Mouse (Mus musculus) MEL (cell line): ENCODE results near the gene Dcun1d4. TPM values are rescaled to one million over a fixed set of nuclear protein-coding genes. Genes with fewer than 3 reads are reported as not detected.
"Not testable (repeated sequence)": the region's sequence is repeated elsewhere in the genome, so short reads cannot be mapped to it uniquely, and the experiment has no call there.

Experiments used
- DNase-seq: peaks from one replicate; pipeline ENCODE4 v3.0.0; 2011; ENCODE audit warnings: low read depth, low spot score
- H3K27ac ChIP-seq: 2 replicates; pipeline ENCODE4 v1.5.1; 2012; ENCODE audit warnings: low read depth, mild to moderate bottlenecking, control low read depth, low read length, moderate library complexity; ENCODE audit not compliant: control insufficient read depth
- H3K27me3 ChIP-seq, 2 experiments: fragments of 150-350 bp in 1 of 2; sonication (generic) in 1 of 2; 2 replicates each; pipeline ENCODE4 v1.6.1; 2012; ENCODE audit warnings: low read length in 2 of 2, mild to moderate bottlenecking in 2 of 2, improper control_type of control experiment in 1 of 2, moderate library complexity in 1 of 2; ENCODE audit not compliant: insufficient read depth in 2 of 2, control insufficient read depth in 1 of 2
- H3K36me3 ChIP-seq, 2 experiments: 2 replicates each; pipeline ENCODE4 v1.6.1; 2012 to 2014; ENCODE audit warnings: low read length in 2 of 2, improper control_type of control experiment in 1 of 2, inconsistent platforms in 1 of 2, mild to moderate bottlenecking in 1 of 2; ENCODE audit not compliant: insufficient read depth in 2 of 2, control insufficient read depth in 1 of 2
- H3K4me1 ChIP-seq, 2 experiments: fragments of 150-350 bp in 1 of 2; sonication (generic) in 1 of 2; 2 replicates each; pipeline ENCODE4 v1.6.1; 2012; ENCODE audit warnings: low read length in 2 of 2, improper control_type of control experiment in 1 of 2, mild to moderate bottlenecking in 1 of 2; ENCODE audit not compliant: insufficient read depth in 2 of 2, control insufficient read depth in 1 of 2
- H3K4me3 ChIP-seq, 2 experiments: fragments of 150-350 bp in 1 of 2; sonication (generic) in 1 of 2; 2 replicates each; pipeline ENCODE4 v1.5.1; 2012; ENCODE audit warnings: low read depth in 2 of 2, low read length in 2 of 2, mild to moderate bottlenecking in 2 of 2, moderate library complexity in 2 of 2, control low read depth in 1 of 2, improper control_type of control experiment in 1 of 2; ENCODE audit not compliant: control insufficient read depth in 1 of 2, insufficient read depth in 1 of 2
- H3K79me2 ChIP-seq: 2 replicates; pipeline ENCODE4 v1.6.1; 2012; ENCODE audit warnings: mild to moderate bottlenecking, low read length, moderate library complexity; ENCODE audit not compliant: control insufficient read depth, poor library complexity, insufficient read depth
- H3K9ac ChIP-seq: 2 replicates; pipeline ENCODE4 v1.6.1; 2012; ENCODE audit warnings: low read depth, mild to moderate bottlenecking, control low read depth, low read length, moderate library complexity; ENCODE audit not compliant: control insufficient read depth, poor library complexity, severe bottlenecking
- H3K9me3 ChIP-seq: fragments of 150-350 bp; sonication (generic); replicated peaks from 2 replicates; pipeline ENCODE4 v1.6.1; 2012; ENCODE audit warnings: mild to moderate bottlenecking, low read length, improper control_type of control experiment, moderate library complexity; ENCODE audit not compliant: insufficient read depth
- CHD1 ChIP-seq: IDR thresholded peaks from 2 replicates; pipeline ENCODE4 v1.6.1; 2012; ENCODE audit warnings: low read depth, mild to moderate bottlenecking, inconsistent platforms, low read length, improper control_type of control experiment
- CHD2 ChIP-seq: IDR thresholded peaks from 2 replicates; pipeline ENCODE4 v1.6.1; 2011; ENCODE audit warnings: low read length, improper control_type of control experiment
- CTCF ChIP-seq, 3 experiments: IDR thresholded peaks in 2 of 3; conservative IDR thresholded peaks in 1 of 3; 2 replicates each; pipeline ENCODE4 v1.5.1; 2011 to 2012; ENCODE audit warnings: low read length in 3 of 3, low read depth in 2 of 3, mild to moderate bottlenecking in 2 of 3, improper control_type of control experiment in 1 of 3, inconsistent platforms in 1 of 3, mixed read lengths in 1 of 3, moderate library complexity in 1 of 3; ENCODE audit not compliant: control insufficient read depth in 1 of 3, insufficient read depth in 1 of 3, poor library complexity in 1 of 3, severe bottlenecking in 1 of 3
- E2F4 ChIP-seq: IDR thresholded peaks from 2 replicates; pipeline ENCODE4 v1.6.1; 2011; ENCODE audit warnings: low read depth, low read length, improper control_type of control experiment, borderline replicate concordance
- ELF1 ChIP-seq: IDR thresholded peaks from 2 replicates; pipeline ENCODE4 v1.6.1; 2014; ENCODE audit warnings: low read depth, mild to moderate bottlenecking, inconsistent platforms, low read length, improper control_type of control experiment, moderate library complexity
- GATA1 ChIP-seq: IDR thresholded peaks from 2 replicates; pipeline ENCODE4 v1.6.1; 2011; ENCODE audit warnings: low read depth, low read length, improper control_type of control experiment
- KAT2A ChIP-seq: conservative IDR thresholded peaks from 2 replicates; pipeline ENCODE4 v1.6.1; 2012; ENCODE audit warnings: low read depth, low read length, improper control_type of control experiment, inconsistent platforms
- MAFK ChIP-seq: IDR thresholded peaks from 2 replicates; pipeline ENCODE4 v1.6.1; 2011; ENCODE audit warnings: low read depth, mild to moderate bottlenecking, low read length, improper control_type of control experiment, borderline replicate concordance
- MYB ChIP-seq: IDR thresholded peaks from 2 replicates; pipeline ENCODE4 v1.6.1; 2011; ENCODE audit warnings: mild to moderate bottlenecking, low read depth, low read length, improper control_type of control experiment
- NELFE ChIP-seq: IDR thresholded peaks from 2 replicates; pipeline ENCODE4 v1.6.1; 2011; ENCODE audit warnings: low read depth, low read length, improper control_type of control experiment
- NRF1 ChIP-seq: IDR thresholded peaks from 2 replicates; pipeline ENCODE4 v1.6.1; 2014; ENCODE audit warnings: low read depth, mild to moderate bottlenecking, inconsistent platforms, low read length, improper control_type of control experiment, moderate library complexity; ENCODE audit not compliant: poor library complexity, insufficient read depth, severe bottlenecking
- POLR2AphosphoS2 ChIP-seq: IDR thresholded peaks from 2 replicates; pipeline ENCODE4 v1.6.1; 2011; ENCODE audit warnings: low read length, improper control_type of control experiment
- RCOR1 ChIP-seq: IDR thresholded peaks from 2 replicates; pipeline ENCODE4 v1.6.1; 2012; ENCODE audit warnings: low read depth, mild to moderate bottlenecking, inconsistent platforms, low read length, improper control_type of control experiment
- SMC3 ChIP-seq: IDR thresholded peaks from 2 replicates; pipeline ENCODE4 v1.6.1; 2011; ENCODE audit warnings: low read depth, low read length, improper control_type of control experiment
- TBP ChIP-seq: IDR thresholded peaks from 2 replicates; pipeline ENCODE4 v1.8.0; 2011; ENCODE audit warnings: low read depth, low read length, improper control_type of control experiment
- UBTF ChIP-seq: IDR thresholded peaks from 2 replicates; pipeline ENCODE4 v1.6.1; 2012; ENCODE audit warnings: low read depth, mild to moderate bottlenecking, inconsistent platforms, low read length, improper control_type of control experiment, moderate library complexity, borderline replicate concordance; ENCODE audit not compliant: insufficient read depth
- USF2 ChIP-seq, 2 experiments: IDR thresholded peaks; 2 replicates each; pipeline ENCODE4 v1.6.1; 2011 to 2012; ENCODE audit warnings: improper control_type of control experiment in 2 of 2, low read length in 2 of 2, borderline replicate concordance in 1 of 2, inconsistent platforms in 1 of 2, low read depth in 1 of 2, mild to moderate bottlenecking in 1 of 2; ENCODE audit not compliant: insufficient read depth in 1 of 2
- ZMIZ1 ChIP-seq: IDR thresholded peaks from 2 replicates; pipeline ENCODE4 v1.6.1; 2012; ENCODE audit warnings: low read depth, mild to moderate bottlenecking, inconsistent platforms, low read length, improper control_type of control experiment, moderate library complexity
- ZNF384 ChIP-seq: IDR thresholded peaks from 2 replicates; pipeline ENCODE4 v1.6.1; 2012; ENCODE audit warnings: low read depth, mild to moderate bottlenecking, inconsistent platforms, low read length, improper control_type of control experiment
- polyA plus RNA-seq, 2 experiments: library from polyadenylated mRNA; stranded (reverse) in 1 of 2; unstranded in 1 of 2; fragments of >175 nt in 1 of 2; fragments of >200 nt in 1 of 2; gene quantifications; 2 replicates each; pipeline versions ENCODE4 v1.2.1 to v1.2.4; 2012; ENCODE audit warnings: low replicate concordance in 2 of 2, low read depth in 1 of 2; ENCODE audit not compliant: insufficient read length in 2 of 2, insufficient read depth in 1 of 2, missing spikeins in 1 of 2
- total RNA-seq: library from RNA; depleted of rRNA; stranded (reverse); fragments of 300-350 nt; gene quantifications from 2 replicates; pipeline ENCODE4 v1.2.3, GENCODE M21; 2012

Dcun1d4 gene
- total and polyA plus RNA-seq, 3 experiments = 7.6 to 10.0 TPM; not detected in 1

- H3K9me3 ChIP-seq = no peaks in the 10 kb centered on the region
- H3K27me3 ChIP-seq = peaks cover 4 to 7% of the 10 kb centered on the region in 2 experiments; a peak in 3 of 4 replicates
- no peak overlapping the region for H3K27ac ChIP-seq
- H3K9ac ChIP-seq = no peak overlapping the region
- DNase-seq = no peak
- TF ChIP-seq NRF1 (no peak), E2F4 (no peak), UBTF (no peak), NELFE (no peak)
- no peaks in the 10 kb centered on the region for H3K4me1 ChIP-seq
- H3K79me2 ChIP-seq = no peaks in the 10 kb centered on the region
- H3K36me3 ChIP-seq = no peaks in the 10 kb centered on the region
- no peak overlapping the region for H3K4me3 ChIP-seq
These were observed 97.3 kb downstream of the Dcun1d4 start for GRCm38 (mm10) chr5:73578131-73578530.

- not testable (repeated sequence) for H3K4me3 ChIP-seq, H3K9ac ChIP-seq, H3K79me2 ChIP-seq, H3K27me3 ChIP-seq, DNase-seq, H3K4me1 ChIP-seq, H3K36me3 ChIP-seq, H3K9me3 ChIP-seq, H3K27ac ChIP-seq
These were observed 103.2 kb downstream of the Dcun1d4 start for GRCm38 (mm10) chr5:73584011-73584410.

- no peak overlapping the region for H3K27ac ChIP-seq
- no peak overlapping the region for H3K4me3 ChIP-seq
- H3K79me2 ChIP-seq = no peaks in the 10 kb centered on the region
- TF ChIP-seq MYB (no peak), CHD2 (no peak), POLR2AphosphoS2 (no peak)
- H3K36me3 ChIP-seq = no peaks in the 10 kb centered on the region
- no peaks in the 10 kb centered on the region for H3K9me3 ChIP-seq
- DNase-seq = no peak
- H3K4me1 ChIP-seq = no peaks in the 10 kb centered on the region
- H3K9ac ChIP-seq = no peak overlapping the region
- peaks cover 2 to 4% of the 10 kb centered on the region in 2 experiments for H3K27me3 ChIP-seq
These were observed 104.7 kb downstream of the Dcun1d4 start for GRCm38 (mm10) chr5:73585212-73586115.

GRCm38 (mm10) chr5:73586597-73586996 is 105.8 kb downstream of the Dcun1d4 start:
- no peaks in the 10 kb centered on the region for H3K9me3 ChIP-seq
- no peak overlapping the region for H3K9ac ChIP-seq
- TF ChIP-seq MAFK (no peak), ZMIZ1 (no peak), CHD1 (no peak), USF2 (IDR thresholded peaks at IDR 0.05; ENCODE audit: borderline replicate concordance in 1 of 2, insufficient read depth in 1 of 2, low read depth in 1 of 2, low read length in 2 of 2) (no peak), E2F4 (no peak), RCOR1 (no peak), CTCF (IDR thresholded peaks at IDR 0.05 in 2 of 3, conservative IDR thresholded peaks at IDR 0.05 in 1 of 3; ENCODE audit: control insufficient read depth in 1 of 3, insufficient read depth in 1 of 3, low read depth in 2 of 3, low read length in 3 of 3, poor library complexity in 1 of 3, severe bottlenecking in 1 of 3) (no peak), CHD2 (no peak), ELF1 (no peak), SMC3 (no peak), ZNF384 (no peak), TBP (no peak), KAT2A (no peak), GATA1 (no peak)

More at GRCm38 (mm10) chr5:73586597-73586996, 105.8 kb downstream of the Dcun1d4 start:
- DNase-seq = no peak
- Histone ChIP-seq H3K79me2 (no peaks in the 10 kb centered on the region), H3K27ac (no peak overlapping the region), H3K27me3 (peaks cover 0 to 2% of the 10 kb centered on the region in 2 experiments; a peak in 2 of 4 replicates), H3K36me3 (no peaks in the 10 kb centered on the region), H3K4me1 (no peaks in the 10 kb centered on the region), H3K4me3 (no peak overlapping the region)
